Mouse (Mus musculus): ENCODE results near the gene Kif13a.

The Kif13a gene

GRCm38 (mm10) chr13:46841668-46842067, 88.0 kb downstream of the Kif13a start:
- intact Hi-C loops (cut with DNase I): loop anchor here (2.0 kb wide), 1 partner anchor 171 kb away; no protein-coding TSS in a partner anchor

GRCm38 (mm10) chr13:46840676-46841075, 89.0 kb downstream of the Kif13a start:
- intact Hi-C loops (cut with DNase I): no loop called here

- intact Hi-C loops (cut with DNase I): loop anchor here (5.0 kb wide), 1 partner anchor 88 kb away; the partner anchor contains the start of gene Kif13a
These were observed 90.4 kb downstream of the Kif13a start for GRCm38 (mm10) chr13:46839236-46839635.

- intact Hi-C loops (cut with DNase I): loop anchor here (5.0 kb wide), 1 partner anchor 89 kb away; the partner anchor contains the start of gene Kif13a
These were observed 91.1 kb downstream of the Kif13a start for GRCm38 (mm10) chr13:46838551-46838950.

- intact Hi-C loops (cut with DNase I): loop anchor here (5.0 kb wide), 1 partner anchor 92 kb away; the partner anchor contains the start of gene Kif13a
These were observed 94.3 kb downstream of the Kif13a start for GRCm38 (mm10) chr13:46835351-46835750.

GRCm38 (mm10) chr13:46834805-46835204, 94.9 kb downstream of the Kif13a start:
- intact Hi-C loops (cut with DNase I): loop anchor here (5.0 kb wide), 1 partner anchor 92 kb away; the partner anchor contains the start of gene Kif13a

GRCm38 (mm10) chr13:46833586-46833985, 96.1 kb downstream of the Kif13a start:
- intact Hi-C loops (cut with DNase I): no loop called here

- intact Hi-C loops (cut with DNase I): no loop called here
These were observed 96.7 kb downstream of the Kif13a start for GRCm38 (mm10) chr13:46832956-46833355.

- intact Hi-C loops (cut with DNase I): no loop called here
These were observed 106.4 kb downstream of the Kif13a start for GRCm38 (mm10) chr13:46823271-46823670.

- intact Hi-C loops (cut with DNase I): no loop called here
These were observed 107.5 kb downstream of the Kif13a start for GRCm38 (mm10) chr13:46822200-46822599.

GRCm38 (mm10) chr13:46819729-46820223, 109.9 kb downstream of the Kif13a start:
- intact Hi-C loops (cut with DNase I): no loop called here

GRCm38 (mm10) chr13:46819202-46819728, 110.4 kb downstream of the Kif13a start:
- intact Hi-C loops (cut with DNase I): no loop called here

GRCm38 (mm10) chr13:46818374-46818773, 111.3 kb downstream of the Kif13a start:
- intact Hi-C loops (cut with DNase I): no loop called here

- intact Hi-C loops (cut with DNase I): no loop called here
These were observed 117.0 kb downstream of the Kif13a start for GRCm38 (mm10) chr13:46812648-46813184.

- intact Hi-C loops (cut with DNase I): no loop called here
These were observed 118.0 kb downstream of the Kif13a start for GRCm38 (mm10) chr13:46811696-46812095.

GRCm38 (mm10) chr13:46810613-46811012, 119.1 kb downstream of the Kif13a start:
- intact Hi-C loops (cut with DNase I): no loop called here

GRCm38 (mm10) chr13:46810098-46810497, 119.6 kb downstream of the Kif13a start:
- intact Hi-C loops (cut with DNase I): no loop called here

GRCm38 (mm10) chr13:46807901-46808300, 121.8 kb downstream of the Kif13a start:
- intact Hi-C loops (cut with DNase I): no loop called here

GRCm38 (mm10) chr13:46801196-46801595, 128.5 kb downstream of the Kif13a start:
- intact Hi-C loops (cut with DNase I): no loop called here

- intact Hi-C loops (cut with DNase I): loop anchor here (5.0 kb wide), 1 partner anchor 486 kb away; no protein-coding TSS in a partner anchor
These were observed 131.5 kb downstream of the Kif13a start for GRCm38 (mm10) chr13:46798156-46798555.

GRCm38 (mm10) chr13:46796381-46796780, 133.3 kb downstream of the Kif13a start:
- intact Hi-C loops (cut with DNase I): loop anchor here (5.0 kb wide), 1 partner anchor 484 kb away; no protein-coding TSS in a partner anchor

GRCm38 (mm10) chr13:46793824-46794223, 135.8 kb downstream of the Kif13a start:
- intact Hi-C loops (cut with DNase I): no loop called here

- intact Hi-C loops (cut with DNase I): no loop called here
These were observed 141.2 kb downstream of the Kif13a start for GRCm38 (mm10) chr13:46788452-46788851.

Measured in adrenal gland (tissue).